18 mouse cellular contexts compared by ENCODE assay signal in genomic region chr12:77048380-77048779, GRCm38 (mm10).
A peak's percentile ranks its signal among the peaks of the same experiment; 100 is the strongest.
DNase-seq lines count a peak whose midpoint lies in the region; ATAC-seq and TF ChIP-seq lines count a peak whose summit lies in the region.
"Had no signal": no experiment of that assay in that cellular context is flagged by ENCODE, and none has a peak within 500 bp of the region (broad histone marks: within the 10 kb centered on the region; RNA-seq: fewer than 3 reads in every experiment).

No protein-coding gene starts in this region.

- no peak for TF ChIP-seq EP300 in stomach, postnatal 0 days (optimal IDR thresholded peaks at IDR 0.05)

- 17% methylated on average over 11 of the region's 11 CpGs for WGBS in kidney, embryonic 14.5 days
- 32% methylated on average over 11 of the region's 11 CpGs for WGBS in stomach, postnatal 0 days

- peaks cover 8% of the 10 kb centered on the region for H3K4me1 ChIP-seq in kidney, embryonic 14.5 days (ENCODE audit: control insufficient read depth, insufficient read depth, low read length)
- H3K4me1 ChIP-seq in stomach, postnatal 0 days (replicated peaks; ENCODE audit: control insufficient read depth, insufficient read depth): no peaks in the 10 kb centered on the region
- H3K4me1 ChIP-seq: liver, embryonic 12.5 days had no signal

- no peak overlapping the region for H3K27ac ChIP-seq in kidney, embryonic 14.5 days (ENCODE audit: low read depth, low read length)
- no peak overlapping the region for H3K27ac ChIP-seq in stomach, postnatal 0 days (replicated peaks)
- H3K27ac ChIP-seq: limb, embryonic 10.5 days; liver, embryonic 12.5 days; macrophage; neural tube, embryonic 13.5 days had no signal

- no peaks in the 10 kb centered on the region for H3K9me3 ChIP-seq in kidney, embryonic 14.5 days (ENCODE audit: control insufficient read depth, low read length)
- no peaks in the 10 kb centered on the region for H3K9me3 ChIP-seq in stomach, postnatal 0 days (ENCODE audit: control insufficient read depth, low read length)
- H3K9me3 ChIP-seq: limb, embryonic 10.5 days; liver, embryonic 12.5 days; neural tube, embryonic 13.5 days had no signal

- TF ChIP-seq CTCF in stomach, postnatal 0 days (IDR thresholded peaks at IDR 0.05; ENCODE audit: low read depth): no peak

- peak; percentile 41; the same call in 1 of the 2 replicates for ATAC-seq in kidney, embryonic 14.5 days (ENCODE audit: low FRiP score, low TSS enrichment)
- 0 out of 2 replicates have a peak, but pooled peaks have one; percentile 28 for ATAC-seq in stomach, postnatal 0 days (ENCODE audit: low FRiP score, low TSS enrichment)
- ATAC-seq: forebrain, embryonic 14.5 days; liver, embryonic 12.5 days had no signal

- peak; percentile 41 for DNase-seq in adrenal gland, postnatal 14 days
- no peak for DNase-seq in adrenal gland, postnatal 25 days
- DNase-seq in kidney, adult 11 months: peak; percentile 44
- DNase-seq in kidney, adult 18-20 months: no peak
- DNase-seq in stomach, postnatal 0 days (ENCODE audit: low spot score): no peak
- DNase-seq in lung, postnatal 25 days (ENCODE audit: low spot score): no peak
- DNase-seq in gastrocnemius, postnatal 4 days (ENCODE audit: low spot score in 2 of 2): no peak
- DNase-seq: layer of hippocampus, postnatal 36 days; lung, embryonic 14.5 days; right cerebral cortex, postnatal 25 days; thymus, postnatal 4 days had no signal

- H3K4me3 ChIP-seq in kidney, embryonic 14.5 days (ENCODE audit: low read length): no peak overlapping the region
- H3K4me3 ChIP-seq in stomach, postnatal 0 days (ENCODE audit: low read depth, low read length): no peak overlapping the region
- H3K4me3 ChIP-seq: limb, embryonic 10.5 days; liver, embryonic 12.5 days; neural tube, embryonic 13.5 days had no signal

- no peaks in the 10 kb centered on the region for H3K36me3 ChIP-seq in kidney, embryonic 14.5 days (ENCODE audit: control insufficient read depth, insufficient read depth, low read length)
- no peaks in the 10 kb centered on the region for H3K36me3 ChIP-seq in stomach, postnatal 0 days (ENCODE audit: control insufficient read depth, insufficient read depth, low read length)
- H3K36me3 ChIP-seq: limb, embryonic 10.5 days; liver, embryonic 12.5 days; neural tube, embryonic 13.5 days had no signal

- H3K9ac ChIP-seq in kidney, embryonic 14.5 days (ENCODE audit: low read depth, low read length): no peak overlapping the region
- 0 out of 2 replicates have a peak overlapping the region, but pooled peaks have one; percentile 41 for H3K9ac ChIP-seq in stomach, postnatal 0 days (ENCODE audit: low read length)
- H3K9ac ChIP-seq: liver, embryonic 12.5 days; lung, embryonic 14.5 days; neural tube, embryonic 13.5 days had no signal

- no peaks in the 10 kb centered on the region for H3K27me3 ChIP-seq in kidney, embryonic 14.5 days (ENCODE audit: control insufficient read depth, insufficient read depth, low read length)
- no peaks in the 10 kb centered on the region for H3K27me3 ChIP-seq in stomach, postnatal 0 days (ENCODE audit: control insufficient read depth, insufficient read depth, low read length)
- H3K27me3 ChIP-seq: neural tube, embryonic 13.5 days had no signal

- no peak overlapping the region for H3K4me2 ChIP-seq in kidney, embryonic 14.5 days (replicated peaks; ENCODE audit: low read depth, low read length)
- H3K4me2 ChIP-seq in stomach, postnatal 0 days (replicated peaks; ENCODE audit: low read depth): no peak overlapping the region
- H3K4me2 ChIP-seq: liver, embryonic 12.5 days; lung, embryonic 14.5 days; midbrain, embryonic 11.5 days; neural tube, embryonic 13.5 days had no signal

Comparison
In these comparisons a context has a peak if more than half of its experiments do, and no peak if none do; other contexts are left out.
1. DNase-seq: peak in adrenal gland, postnatal 14 days (single experiment) and kidney, adult 11 months (single experiment); none in adrenal gland, postnatal 25 days (single experiment), kidney, adult 18-20 months (single experiment), stomach, postnatal 0 days (single experiment), lung, postnatal 25 days (single experiment) and gastrocnemius, postnatal 4 days (0 of 2).